Mouse (Mus musculus): ENCODE measurements at regions not wholly inside any gene's neighbourhood (a gene's known extent, or its start where the extent isn't known, plus 50 kb on each side); places are given as distances from the start of the nearest gene placed in this dataset.

- H3K4me3 ChIP-seq (replicated peaks; ENCODE audit: low read length), result peak overlapping the region; percentile 28
- under 1% methylated on average over 3 of the region's 3 CpGs for WGBS
- no peak overlapping the region; the same call in 1 of the 2 replicates for H3K9ac ChIP-seq (ENCODE audit: low read length)
- H3K36me3 ChIP-seq (ENCODE audit: control insufficient read depth, insufficient read depth, low read length), result no peaks in the 10 kb centered on the region
- no peak for ATAC-seq (ENCODE audit: insufficient read depth, low FRiP score)
- no peaks in the 10 kb centered on the region for H3K9me3 ChIP-seq (replicated peaks; ENCODE audit: control insufficient read depth, low read length)
- no peak overlapping the region for H3K27ac ChIP-seq (ENCODE audit: low read length)
- no peaks in the 10 kb centered on the region for H3K27me3 ChIP-seq (ENCODE audit: control insufficient read depth, insufficient read depth, low read length)
- peaks cover 24% of the 10 kb centered on the region for H3K4me1 ChIP-seq (ENCODE audit: control insufficient read depth, insufficient read depth, low read length)
- peak overlapping the region; percentile 52 for H3K4me2 ChIP-seq (ENCODE audit: low read depth, low read length)
These were observed 224.1 kb upstream of the Tmem45b start for GRCm38 (mm10) chr9:31688398-31688705.

DNA sequence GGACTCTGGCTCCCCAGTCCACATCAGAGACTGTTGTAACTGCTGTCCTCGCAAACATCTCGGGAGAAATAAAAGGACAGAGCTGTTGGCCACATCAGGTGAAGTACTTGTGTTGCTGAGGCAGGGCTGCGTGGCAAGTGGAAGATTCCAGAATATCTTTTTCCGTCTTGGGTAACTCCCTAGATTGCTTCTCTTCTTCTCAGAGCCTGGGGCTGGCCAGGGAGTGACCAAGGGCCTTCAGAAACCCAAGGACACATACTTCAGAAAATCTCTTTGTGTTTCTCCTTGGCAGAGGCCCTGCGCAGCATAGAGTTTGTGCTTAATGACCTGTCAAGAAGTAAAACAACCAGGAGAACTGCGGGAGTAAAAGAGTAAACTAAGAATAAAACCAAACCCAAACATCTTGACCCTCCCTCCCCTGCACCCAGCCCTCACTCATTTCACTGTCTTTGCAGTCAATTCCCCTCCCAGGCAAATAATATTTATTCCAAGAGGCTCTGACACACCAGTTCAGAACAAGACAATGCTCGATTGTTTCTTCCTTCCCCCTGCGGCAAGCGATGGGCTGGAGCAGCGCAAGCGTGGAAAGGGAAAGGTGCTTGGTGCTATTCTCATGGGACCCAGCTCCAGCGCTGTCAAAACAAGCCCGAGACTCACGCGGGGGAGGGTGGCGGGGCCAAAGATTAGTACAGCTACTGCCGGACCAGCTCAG, 223.6 kb upstream of the Tmem45b start:
- H3K27me3 ChIP-seq (ENCODE audit: control insufficient read depth, insufficient read depth, low read length), result no peaks in the 10 kb centered on the region
- no peak overlapping the region for H3K27ac ChIP-seq (ENCODE audit: low read length)
- H3K9me3 ChIP-seq (replicated peaks; ENCODE audit: control insufficient read depth, low read length), result no peaks in the 10 kb centered on the region
- WGBS, result 18% methylated on average over 17 of the region's 17 CpGs
- H3K4me1 ChIP-seq (ENCODE audit: control insufficient read depth, insufficient read depth, low read length), result peaks cover 27% of the 10 kb centered on the region
- ATAC-seq (ENCODE audit: insufficient read depth, low FRiP score), result no peak
- H3K9ac ChIP-seq (ENCODE audit: low read length), result no peak overlapping the region; the same call in 1 of the 2 replicates
- H3K36me3 ChIP-seq (ENCODE audit: control insufficient read depth, insufficient read depth, low read length), result no peaks in the 10 kb centered on the region
- peak overlapping the region; percentile 28 for H3K4me3 ChIP-seq (replicated peaks; ENCODE audit: low read length)
- H3K4me2 ChIP-seq (ENCODE audit: low read depth, low read length), result peak overlapping the region; percentile 52

DNA sequence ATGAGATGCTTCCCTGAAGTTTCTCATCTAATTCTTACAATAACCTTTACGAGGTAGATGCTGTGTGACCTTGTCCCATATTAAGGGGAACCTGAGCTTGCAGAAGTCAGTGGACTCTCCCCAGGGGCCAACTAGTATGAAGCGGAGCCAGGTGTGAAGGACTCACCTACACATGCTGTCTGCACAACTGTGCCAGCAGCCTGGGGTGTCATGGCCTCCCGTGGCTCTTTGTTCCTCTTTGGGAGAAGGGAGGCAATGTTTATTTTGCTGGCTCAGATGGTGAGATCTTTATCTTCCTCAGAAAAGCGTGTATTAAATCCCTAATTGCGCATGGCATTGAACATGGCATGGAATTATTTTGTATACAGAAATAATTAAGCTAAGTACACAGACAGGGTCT, 222.2 kb upstream of the Tmem45b start:
- Histone ChIP-seq H3K9ac (ENCODE audit: low read length) (no peak overlapping the region), H3K9me3 (replicated peaks; ENCODE audit: control insufficient read depth, low read length) (no peaks in the 10 kb centered on the region), H3K4me1 (ENCODE audit: control insufficient read depth, insufficient read depth, low read length) (peaks cover 29% of the 10 kb centered on the region), H3K27me3 (ENCODE audit: control insufficient read depth, insufficient read depth, low read length) (no peaks in the 10 kb centered on the region), H3K4me2 (ENCODE audit: low read depth, low read length) (no peak overlapping the region), H3K36me3 (ENCODE audit: control insufficient read depth, insufficient read depth, low read length) (no peaks in the 10 kb centered on the region), H3K4me3 (replicated peaks; ENCODE audit: low read length) (no peak overlapping the region), H3K27ac (ENCODE audit: low read length) (no peak overlapping the region)
- 82% methylated on average over 5 of the region's 5 CpGs for WGBS
- no peak for ATAC-seq (ENCODE audit: insufficient read depth, low FRiP score)

GRCm38 (mm10) chr9:31684812-31685188, 220.5 kb upstream of the Tmem45b start:
- Histone ChIP-seq H3K4me3 (replicated peaks; ENCODE audit: low read length) (no peak overlapping the region), H3K4me2 (ENCODE audit: low read depth, low read length) (no peak overlapping the region), H3K36me3 (ENCODE audit: control insufficient read depth, insufficient read depth, low read length) (no peaks in the 10 kb centered on the region), H3K27ac (ENCODE audit: low read length) (no peak overlapping the region), H3K27me3 (ENCODE audit: control insufficient read depth, insufficient read depth, low read length) (no peaks in the 10 kb centered on the region), H3K4me1 (ENCODE audit: control insufficient read depth, insufficient read depth, low read length) (peaks cover 29% of the 10 kb centered on the region), H3K9me3 (replicated peaks; ENCODE audit: control insufficient read depth, low read length) (no peaks in the 10 kb centered on the region), H3K9ac (ENCODE audit: low read length) (no peak overlapping the region)
- ATAC-seq (ENCODE audit: insufficient read depth, low FRiP score), result no peak
- WGBS, result 70% methylated on average over 8 of the region's 8 CpGs

- Histone ChIP-seq H3K27me3 (ENCODE audit: control insufficient read depth, insufficient read depth, low read length) (no peaks in the 10 kb centered on the region), H3K36me3 (ENCODE audit: control insufficient read depth, insufficient read depth, low read length) (no peaks in the 10 kb centered on the region), H3K4me3 (replicated peaks; ENCODE audit: low read length) (no peak overlapping the region), H3K27ac (ENCODE audit: low read length) (no peak overlapping the region), H3K9ac (ENCODE audit: low read length) (no peak overlapping the region), H3K9me3 (replicated peaks; ENCODE audit: control insufficient read depth, low read length) (no peaks in the 10 kb centered on the region), H3K4me2 (ENCODE audit: low read depth, low read length) (no peak overlapping the region), H3K4me1 (ENCODE audit: control insufficient read depth, insufficient read depth, low read length) (peaks cover 29% of the 10 kb centered on the region)
- ATAC-seq (ENCODE audit: insufficient read depth, low FRiP score), result no peak
- WGBS, result 30% methylated on average over 16 of the region's 18 CpGs
These were observed 220.0 kb upstream of the Tmem45b start for GRCm38 (mm10) chr9:31684099-31684811.

DNA sequence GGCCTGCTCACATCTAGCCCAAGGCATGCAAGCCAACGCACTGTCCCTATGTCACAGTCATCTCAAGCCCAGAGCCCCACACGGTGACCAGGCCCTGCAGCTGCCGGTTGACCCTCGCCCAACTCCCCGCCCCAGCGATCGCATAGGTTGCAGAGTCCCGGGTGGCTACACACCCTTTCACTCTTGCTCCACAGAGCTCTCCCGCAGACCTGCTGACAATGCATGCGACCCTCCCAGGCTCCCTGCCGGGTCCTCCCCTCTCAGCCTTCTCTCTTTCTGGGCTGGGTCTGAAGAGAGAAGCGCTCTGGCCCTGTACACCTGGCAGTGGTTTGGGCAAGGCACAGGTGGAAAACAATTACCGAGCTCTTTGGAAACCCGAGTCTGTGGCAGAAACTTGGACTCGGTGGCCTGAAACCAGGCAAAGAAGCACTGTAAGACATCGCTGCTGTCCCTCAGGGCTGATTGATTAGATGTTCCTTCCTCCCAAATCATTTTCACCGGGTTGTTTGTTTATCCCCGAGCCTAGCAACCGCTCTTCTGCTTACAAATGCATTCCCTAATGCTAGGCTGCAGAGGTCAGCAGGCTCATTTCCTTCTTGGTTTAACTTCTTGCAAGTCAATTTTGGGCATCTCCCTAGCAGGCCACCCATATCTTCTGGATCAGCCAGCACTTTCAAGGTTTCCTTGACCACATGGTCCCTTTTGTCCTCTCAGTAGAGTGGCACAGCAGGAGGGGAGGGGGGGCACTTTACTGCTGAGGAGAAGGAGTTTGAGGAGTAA, 219.2 kb upstream of the Tmem45b start:
- H3K9me3 ChIP-seq (replicated peaks; ENCODE audit: control insufficient read depth, low read length), result no peaks in the 10 kb centered on the region
- 12% methylated on average over 19 of the region's 19 CpGs for WGBS
- no peaks in the 10 kb centered on the region for H3K36me3 ChIP-seq (ENCODE audit: control insufficient read depth, insufficient read depth, low read length)
- H3K27ac ChIP-seq (ENCODE audit: low read length), result no peak overlapping the region
- no peaks in the 10 kb centered on the region for H3K27me3 ChIP-seq (ENCODE audit: control insufficient read depth, insufficient read depth, low read length)
- H3K9ac ChIP-seq (ENCODE audit: low read length), result no peak overlapping the region
- peak; percentile 31; the same call in 1 of the 2 replicates for ATAC-seq (ENCODE audit: insufficient read depth, low FRiP score)
- peaks cover 25% of the 10 kb centered on the region for H3K4me1 ChIP-seq (ENCODE audit: control insufficient read depth, insufficient read depth, low read length)
- H3K4me2 ChIP-seq (ENCODE audit: low read depth, low read length), result no peak overlapping the region
- H3K4me3 ChIP-seq (replicated peaks; ENCODE audit: low read length), result no peak overlapping the region

DNA sequence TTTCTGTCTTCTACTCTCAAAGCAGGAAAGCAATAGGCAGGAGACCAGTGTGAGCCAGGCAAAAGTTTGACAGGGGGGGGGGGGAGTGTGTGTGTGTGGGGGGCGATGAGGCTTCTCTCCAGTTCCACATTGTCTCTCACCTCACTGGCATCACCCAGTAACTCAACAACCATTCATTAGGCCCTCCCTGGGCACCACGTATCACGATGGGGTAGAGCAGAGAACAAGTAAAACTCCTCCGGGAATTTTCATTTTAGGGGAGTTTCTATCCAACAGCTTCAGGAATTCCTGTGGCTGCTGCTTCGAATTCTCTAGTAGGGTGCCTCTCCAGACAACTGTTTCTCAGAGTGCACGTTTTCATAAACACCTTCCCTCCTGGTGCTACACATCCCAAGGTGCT, 218.6 kb upstream of the Tmem45b start:
- H3K4me3 ChIP-seq (replicated peaks; ENCODE audit: low read length), result no peak overlapping the region
- no peak overlapping the region for H3K4me2 ChIP-seq (ENCODE audit: low read depth, low read length)
- no peak overlapping the region for H3K27ac ChIP-seq (ENCODE audit: low read length)
- H3K9me3 ChIP-seq (replicated peaks; ENCODE audit: control insufficient read depth, low read length), result no peaks in the 10 kb centered on the region
- 35% methylated on average over 6 of the region's 6 CpGs for WGBS
- H3K4me1 ChIP-seq (ENCODE audit: control insufficient read depth, insufficient read depth, low read length), result peaks cover 19% of the 10 kb centered on the region
- H3K27me3 ChIP-seq (ENCODE audit: control insufficient read depth, insufficient read depth, low read length), result no peaks in the 10 kb centered on the region
- no peak for ATAC-seq (ENCODE audit: insufficient read depth, low FRiP score)
- no peak overlapping the region for H3K9ac ChIP-seq (ENCODE audit: low read length)
- H3K36me3 ChIP-seq (ENCODE audit: control insufficient read depth, insufficient read depth, low read length), result no peaks in the 10 kb centered on the region

DNA sequence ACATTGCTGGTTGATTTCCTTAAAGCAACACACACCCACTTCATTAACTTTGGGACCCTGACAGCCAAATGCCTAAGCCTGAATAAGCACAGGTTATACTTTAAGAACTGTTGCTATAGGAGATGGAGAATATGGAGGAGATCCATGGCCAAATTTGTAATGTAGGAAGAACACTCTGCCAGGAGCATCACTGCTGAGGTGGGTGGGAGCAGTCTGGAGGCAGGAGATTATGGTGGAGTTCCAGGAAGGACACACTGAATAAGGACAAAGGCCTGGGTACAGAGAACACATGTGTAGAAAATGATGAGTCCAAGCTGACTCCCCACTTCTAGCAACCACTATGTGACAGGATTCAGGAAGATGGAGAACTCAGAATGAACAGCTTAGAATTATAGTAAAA, 212.9 kb upstream of the Tmem45b start:
- H3K36me3 ChIP-seq (ENCODE audit: control insufficient read depth, insufficient read depth, low read length), result no peaks in the 10 kb centered on the region
- no peaks in the 10 kb centered on the region for H3K27me3 ChIP-seq (ENCODE audit: control insufficient read depth, insufficient read depth, low read length)
- H3K4me1 ChIP-seq (ENCODE audit: control insufficient read depth, insufficient read depth, low read length), result 0 out of 2 replicates have a peak, but pooled peaks cover 2% of the 10 kb centered on the region

DNA sequence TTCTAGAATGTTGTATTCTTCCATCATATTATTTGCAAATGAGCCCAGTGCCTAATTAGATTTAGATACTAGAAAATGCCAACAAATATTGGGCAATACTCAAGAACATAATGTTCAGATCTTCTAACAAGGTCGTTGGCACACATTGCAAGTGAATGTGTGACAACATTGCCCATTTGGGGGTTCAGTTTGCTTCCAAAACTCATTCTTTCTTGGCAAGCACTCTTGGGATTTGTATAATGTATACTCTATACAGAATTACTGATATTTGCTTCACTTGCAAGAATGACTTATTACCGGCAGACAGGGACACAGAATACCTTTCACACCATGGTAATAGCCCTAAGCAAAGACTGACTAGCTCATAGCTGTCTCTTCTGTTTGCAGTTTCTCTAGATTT, 194.8 kb upstream of the Tmem45b start:
- no peak overlapping the region for H3K9ac ChIP-seq (ENCODE audit: low read length)
- no peaks in the 10 kb centered on the region for H3K27me3 ChIP-seq (ENCODE audit: control insufficient read depth, insufficient read depth, low read length)
- no peaks in the 10 kb centered on the region for H3K36me3 ChIP-seq (ENCODE audit: control insufficient read depth, insufficient read depth, low read length)
- no peak overlapping the region for H3K4me3 ChIP-seq (replicated peaks; ENCODE audit: low read length)
- 69% methylated on average over 2 of the region's 2 CpGs for WGBS
- no peak overlapping the region for H3K27ac ChIP-seq (ENCODE audit: low read length)
- no peak for ATAC-seq (ENCODE audit: insufficient read depth, low FRiP score)
- no peak overlapping the region for H3K4me2 ChIP-seq (ENCODE audit: low read depth, low read length)
- no peaks in the 10 kb centered on the region for H3K9me3 ChIP-seq (replicated peaks; ENCODE audit: control insufficient read depth, low read length)
- no peaks in the 10 kb centered on the region for H3K4me1 ChIP-seq (ENCODE audit: control insufficient read depth, insufficient read depth, low read length)

More for the DNA sequence above, 212.9 kb upstream of the Tmem45b start:
- no peak for ATAC-seq (ENCODE audit: insufficient read depth, low FRiP score)
- Histone ChIP-seq H3K4me3 (replicated peaks; ENCODE audit: low read length) (no peak overlapping the region), H3K9ac (ENCODE audit: low read length) (no peak overlapping the region), H3K4me2 (ENCODE audit: low read depth, low read length) (no peak overlapping the region), H3K27ac (ENCODE audit: low read length) (no peak overlapping the region), H3K9me3 (replicated peaks; ENCODE audit: control insufficient read depth, low read length) (no peaks in the 10 kb centered on the region)
